Mouse (Mus musculus): Measurements from ENCODE around the gene Aldh1b1. TPM values are rescaled to one million over a fixed set of nuclear protein-coding genes. Genes with fewer than 3 reads are reported as not detected.

Gene Aldh1b1
- 5.4 TPM for polyA plus RNA-seq (2014; fragmentation: Illumina TruSeq; extraction: RNeasy Lipid Tissue Mini Kit (QIAGEN cat#74804); ENCODE audit: low read depth, low replicate concordance)

DNA sequence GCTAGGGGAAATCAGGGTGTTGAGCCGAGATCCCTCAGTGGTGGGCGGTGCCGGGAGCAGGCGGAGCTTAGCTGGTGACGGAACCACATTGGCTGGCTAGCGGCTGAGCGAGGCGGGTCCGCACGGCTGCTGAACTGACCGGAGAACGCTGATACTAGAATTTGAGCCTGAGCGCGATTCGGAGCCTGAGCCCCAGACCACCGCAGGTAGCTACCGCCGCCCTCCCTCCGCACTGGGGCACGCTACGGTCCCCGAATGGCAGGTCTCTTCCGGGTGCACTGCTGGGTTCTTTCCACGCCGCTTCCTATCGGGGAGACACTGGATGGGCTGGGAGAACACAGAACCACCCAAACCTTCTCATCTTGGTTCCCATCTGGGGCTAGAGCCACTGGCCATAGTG lies at the start of gene Aldh1b1:
Gene Aldh1b1 (plus strand): TSS at position 59 of the 400 bp plus-strand sequence.

DNA sequence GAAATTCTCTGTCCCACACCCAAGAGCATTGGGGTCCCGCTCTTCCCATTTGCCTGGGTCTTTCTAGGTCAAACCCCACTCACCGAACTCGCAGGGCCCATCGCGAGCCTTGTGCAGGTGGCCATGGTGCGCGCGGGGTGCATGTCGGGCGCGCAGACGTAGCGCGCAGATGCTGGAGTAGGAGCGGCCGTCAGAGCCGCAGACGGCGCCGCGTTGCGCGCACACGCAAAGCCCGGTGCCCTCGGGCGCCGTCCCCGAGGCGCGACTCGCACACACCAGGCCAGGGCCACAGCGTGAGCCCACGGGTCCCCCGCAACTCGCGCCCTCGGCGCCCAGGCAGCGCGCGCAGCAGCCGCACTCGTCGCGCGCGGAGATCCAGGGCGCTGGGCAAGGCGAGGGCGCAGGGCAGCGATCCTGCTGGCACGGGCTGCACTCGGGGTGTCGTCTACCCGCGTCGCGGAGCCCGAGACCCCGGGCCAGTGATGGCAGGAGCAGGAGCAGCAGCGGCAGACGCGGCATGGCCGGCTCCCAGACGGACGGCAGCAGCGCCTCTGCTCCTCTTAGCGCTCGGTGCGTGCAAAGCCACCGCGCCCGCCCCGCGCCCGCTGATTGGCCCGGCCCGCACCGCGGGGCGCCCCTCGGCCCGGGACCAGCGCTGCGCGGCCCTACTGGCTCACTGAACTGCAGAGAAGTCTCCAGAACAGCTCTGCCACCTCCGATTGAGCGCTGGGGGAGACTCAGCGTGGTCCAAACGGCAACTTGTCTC lies 27.6 kb downstream of the Aldh1b1 start, which contains the start of gene Igfbpl1:
Gene Igfbpl1 (minus strand): TSS at position 649 of the 766 bp plus-strand sequence.

GRCm38 (mm10) chr4:45848109-45848824 lies 49.4 kb downstream of the Aldh1b1 start, which contains the start of gene Stra6l:
Gene Stra6l (plus strand): TSS chr4:45848664.

Other genes with a start within 250 kb of the Aldh1b1 start
- not detected for gene Igfbpl1, start 27.9 kb downstream of the Aldh1b1 start, polyA plus RNA-seq (2014; fragmentation: Illumina TruSeq; extraction: RNeasy Lipid Tissue Mini Kit (QIAGEN cat#74804); ENCODE audit: low read depth, low replicate concordance)
- 0.17 TPM for gene Stra6l, start 49.6 kb downstream of the Aldh1b1 start, polyA plus RNA-seq (2014; fragmentation: Illumina TruSeq; extraction: RNeasy Lipid Tissue Mini Kit (QIAGEN cat#74804); ENCODE audit: low read depth, low replicate concordance)
- gene Ccdc180, start 91.3 kb downstream of the Aldh1b1 start, polyA plus RNA-seq (2014; fragmentation: Illumina TruSeq; extraction: RNeasy Lipid Tissue Mini Kit (QIAGEN cat#74804); ENCODE audit: low read depth, low replicate concordance), result 0.41 TPM
- 47.0 TPM for gene Tdrd7, start 166.3 kb downstream of the Aldh1b1 start, polyA plus RNA-seq (2014; fragmentation: Illumina TruSeq; extraction: RNeasy Lipid Tissue Mini Kit (QIAGEN cat#74804); ENCODE audit: low read depth, low replicate concordance)
- 7.9 TPM for gene Tmod1, start 239.9 kb downstream of the Aldh1b1 start, polyA plus RNA-seq (2014; fragmentation: Illumina TruSeq; extraction: RNeasy Lipid Tissue Mini Kit (QIAGEN cat#74804); ENCODE audit: low read depth, low replicate concordance)

Data from adrenal gland, adult 10 weeks (tissue).